Mouse (Mus musculus): ENCODE data around the gene Ttll12. TPM values are rescaled to one million over a fixed set of nuclear protein-coding genes. Genes with fewer than 3 reads are reported as not detected.

Ttll12 gene
- total and polyA plus RNA-seq, 3 experiments, result 21.9 to 40.0 (median 31.1) TPM

DNA sequence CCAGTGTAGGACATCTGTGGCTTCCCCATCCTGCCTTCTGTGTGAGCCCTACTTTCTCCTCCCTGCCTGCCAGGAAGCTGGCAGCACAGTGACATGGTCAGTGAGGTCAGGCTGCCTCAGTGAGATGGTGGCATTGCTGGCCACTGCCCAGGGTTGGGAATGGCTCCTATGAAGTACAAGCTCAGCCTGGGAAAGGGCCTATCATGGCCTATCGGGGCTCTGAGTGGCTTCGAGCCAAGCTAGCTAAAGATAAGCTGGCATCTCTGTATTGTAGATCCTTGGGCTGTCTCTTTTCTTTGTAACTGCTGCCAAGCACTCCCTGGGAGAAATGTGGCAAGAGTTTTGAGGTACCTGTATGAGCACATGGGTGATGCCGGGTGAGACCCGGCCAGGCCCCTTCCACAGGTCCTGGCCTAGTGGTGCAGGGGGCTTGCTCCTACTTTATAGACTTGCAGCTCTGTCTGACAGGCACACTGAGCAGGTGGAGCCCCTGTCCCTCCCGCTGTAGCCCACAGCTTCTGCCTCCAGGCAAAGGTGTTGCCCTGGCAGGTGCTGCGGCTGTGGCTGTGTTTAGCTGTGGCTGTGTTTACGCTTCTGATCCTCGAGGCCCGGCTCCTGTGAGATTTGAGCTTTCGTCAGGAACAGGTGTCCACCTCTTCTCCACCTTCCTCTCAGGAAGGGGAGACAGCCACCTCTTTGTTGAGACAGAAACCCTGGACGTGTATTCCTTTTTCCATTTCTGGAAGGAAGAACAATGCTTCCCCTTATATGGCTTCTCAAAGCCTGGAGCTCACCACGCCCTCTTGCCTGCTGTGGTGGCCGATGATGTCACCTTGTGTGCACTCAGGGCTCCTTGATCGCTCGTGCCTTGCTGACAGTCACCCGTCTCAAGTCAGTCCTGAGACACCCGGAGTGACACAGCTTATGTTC is 59.7 kb downstream of the Ttll12 start:
- no peak overlapping the region for H3K9ac ChIP-seq (ENCODE audit: insufficient read depth, low read depth)
- H3K79me2 ChIP-seq (replicated peaks; ENCODE audit: control insufficient read depth, extremely low read depth, insufficient read depth, poor library complexity, severe bottlenecking), result no peaks in the 10 kb centered on the region
- H3K4me1 ChIP-seq (ENCODE audit: control insufficient read depth in 1 of 2, insufficient read depth in 2 of 2), result peaks cover 15 to 36% of the 10 kb centered on the region in 2 experiments
- H3K4me3 ChIP-seq (replicated peaks in 1 of 3; ENCODE audit: low read depth in 2 of 3, low read length in 2 of 3, poor library complexity in 1 of 3), result no peak overlapping the region
- TF ChIP-seq BHLHE40 (IDR thresholded peaks at IDR 0.05; ENCODE audit: low read depth, low read length) (peak; percentile 71), KAT2A (IDR thresholded peaks at IDR 0.05; ENCODE audit: insufficient replicate concordance, low read length) (no peak)
- peak; percentile 33 for DNase-seq (ENCODE audit: extremely low read depth)
- in situ Hi-C loops (cut with MboI; ENCODE audit: low pct_ligation_motif_present, low pct_unique_long_range_greater_than_20kb, low sequenced_read_pairs) (no loop called here), dilution Hi-C loops (cut with MboI; ENCODE audit: extremely low pct_ligation_motif_present, extremely low pct_unique_long_range_greater_than_20kb, low sequenced_read_pairs) (no loop called here)
- peaks cover 5% of the 10 kb centered on the region for H3K9me3 ChIP-seq (replicated peaks; ENCODE audit: low read length)
- H3K27ac ChIP-seq (ENCODE audit: insufficient read depth, low read depth), result no peak overlapping the region
- 0 out of 2 replicates have a peak overlapping the region, but pooled peaks have one; percentile 39 for H3K4me2 ChIP-seq (ENCODE audit: insufficient read depth, low read depth, poor library complexity, severe bottlenecking)
- no peaks in the 10 kb centered on the region for H3K36me3 ChIP-seq (replicated peaks in 1 of 2; ENCODE audit: control insufficient read depth in 1 of 2, insufficient read depth in 1 of 2, low read length in 1 of 2)
- peaks cover 6% of the 10 kb centered on the region for H3K27me3 ChIP-seq (replicated peaks)

DNA sequence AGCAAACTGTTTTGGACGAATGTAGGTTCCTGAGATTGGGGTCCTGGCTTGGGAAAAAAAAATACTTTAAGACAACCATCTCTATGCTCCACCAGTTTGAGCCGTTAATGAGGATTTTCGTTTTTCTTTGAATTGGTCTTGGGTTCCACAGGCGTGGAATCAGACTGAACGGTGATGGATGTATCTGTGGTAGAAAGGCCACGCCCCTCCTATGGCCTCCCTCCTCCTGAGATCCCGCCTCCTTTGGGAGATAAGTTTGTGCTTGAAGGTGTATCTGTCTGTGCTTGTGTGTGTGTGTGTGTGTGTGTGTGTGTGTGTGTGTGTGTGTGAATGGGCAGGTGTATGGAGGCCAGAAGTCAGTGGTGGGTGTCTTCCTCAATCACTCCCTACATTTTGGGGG is 62.4 kb downstream of the Ttll12 start:
- DNase-seq (ENCODE audit: extremely low read depth), result no peak
- Histone ChIP-seq H3K4me1 (ENCODE audit: control insufficient read depth in 1 of 2, insufficient read depth in 2 of 2) (peaks cover 12 to 29% of the 10 kb centered on the region in 2 experiments), H3K4me2 (ENCODE audit: insufficient read depth, low read depth, poor library complexity, severe bottlenecking) (no peak overlapping the region), H3K79me2 (replicated peaks; ENCODE audit: control insufficient read depth, extremely low read depth, insufficient read depth, poor library complexity, severe bottlenecking) (no peaks in the 10 kb centered on the region), H3K4me3 (replicated peaks in 1 of 3; ENCODE audit: low read depth in 2 of 3, low read length in 2 of 3, poor library complexity in 1 of 3) (no peak overlapping the region), H3K27ac (ENCODE audit: insufficient read depth, low read depth) (no peak overlapping the region), H3K9me3 (replicated peaks; ENCODE audit: low read length) (peaks cover 5% of the 10 kb centered on the region), H3K27me3 (replicated peaks) (peaks cover 32% of the 10 kb centered on the region), H3K9ac (ENCODE audit: insufficient read depth, low read depth) (no peak overlapping the region), H3K36me3 (replicated peaks in 1 of 2; ENCODE audit: control insufficient read depth in 1 of 2, insufficient read depth in 1 of 2, low read length in 1 of 2) (no peaks in the 10 kb centered on the region)
- dilution Hi-C loops (cut with MboI; ENCODE audit: extremely low pct_ligation_motif_present, extremely low pct_unique_long_range_greater_than_20kb, low sequenced_read_pairs) (no loop called here), in situ Hi-C loops (cut with MboI; ENCODE audit: low pct_ligation_motif_present, low pct_unique_long_range_greater_than_20kb, low sequenced_read_pairs) (no loop called here)
- TF ChIP-seq JUND (conservative IDR thresholded peaks at IDR 0.05; ENCODE audit: low read depth, low read length) (no peak), TCF12 (IDR thresholded peaks at IDR 0.05; ENCODE audit: low read depth, low read length) (no peak), ZMIZ1 (IDR thresholded peaks at IDR 0.05; ENCODE audit: low read depth, low read length) (no peak), MXI1 (IDR thresholded peaks at IDR 0.05; ENCODE audit: low read depth, low read length) (no peak), HCFC1 (IDR thresholded peaks at IDR 0.05; ENCODE audit: low read depth, low read length) (no peak), CHD1 (IDR thresholded peaks at IDR 0.05; ENCODE audit: low read depth, low read length) (no peak), NELFE (IDR thresholded peaks at IDR 0.05; ENCODE audit: low read depth, low read length) (no peak), CHD2 (IDR thresholded peaks at IDR 0.05; ENCODE audit: low read length) (no peak), ETS1 (conservative IDR thresholded peaks at IDR 0.05; ENCODE audit: low read depth, low read length) (no peak)

- DNase-seq (ENCODE audit: extremely low read depth), result no peak
- peaks cover 12 to 29% of the 10 kb centered on the region in 2 experiments for H3K4me1 ChIP-seq (ENCODE audit: control insufficient read depth in 1 of 2, insufficient read depth in 2 of 2)
- no peaks in the 10 kb centered on the region for H3K79me2 ChIP-seq (replicated peaks; ENCODE audit: control insufficient read depth, extremely low read depth, insufficient read depth, poor library complexity, severe bottlenecking)
- no peaks in the 10 kb centered on the region for H3K36me3 ChIP-seq (replicated peaks in 1 of 2; ENCODE audit: control insufficient read depth in 1 of 2, insufficient read depth in 1 of 2, low read length in 1 of 2)
- H3K4me3 ChIP-seq (replicated peaks in 1 of 3; ENCODE audit: low read depth in 2 of 3, low read length in 2 of 3, poor library complexity in 1 of 3), result no peak overlapping the region
- H3K9ac ChIP-seq (ENCODE audit: insufficient read depth, low read depth), result no peak overlapping the region
- H3K27ac ChIP-seq (ENCODE audit: insufficient read depth, low read depth), result no peak overlapping the region
- dilution Hi-C loops (cut with MboI; ENCODE audit: extremely low pct_ligation_motif_present, extremely low pct_unique_long_range_greater_than_20kb, low sequenced_read_pairs), result no loop called here
- TF ChIP-seq UBTF (IDR thresholded peaks at IDR 0.05; ENCODE audit: low read depth, low read length) (no peak), CTCF (conservative IDR thresholded peaks at IDR 0.05 in 1 of 2, IDR thresholded peaks at IDR 0.05 in 1 of 2; ENCODE audit: low read depth in 2 of 2, low read length in 2 of 2) (peak; percentile 18 to 39; a peak in 2 of 4 replicates), ETS1 (conservative IDR thresholded peaks at IDR 0.05; ENCODE audit: low read depth, low read length) (no peak), RAD21 (IDR thresholded peaks at IDR 0.05; ENCODE audit: low read depth, low read length) (peak; percentile 7), BHLHE40 (IDR thresholded peaks at IDR 0.05; ENCODE audit: low read depth, low read length) (no peak), MYC (IDR thresholded peaks at IDR 0.05; ENCODE audit: low read depth, low read length) (no peak), CHD2 (IDR thresholded peaks at IDR 0.05; ENCODE audit: low read length) (no peak), KAT2A (IDR thresholded peaks at IDR 0.05; ENCODE audit: insufficient replicate concordance, low read length) (no peak), SIN3A (IDR thresholded peaks at IDR 0.05; ENCODE audit: low read length) (no peak), JUN (IDR thresholded peaks at IDR 0.05; ENCODE audit: insufficient read depth, low read depth, low read length) (no peak), RCOR1 (conservative IDR thresholded peaks at IDR 0.05; ENCODE audit: low read depth, low read length) (no peak), MEF2A (IDR thresholded peaks at IDR 0.05; ENCODE audit: borderline replicate concordance, low read depth, low read length) (no peak)
- in situ Hi-C loops (cut with MboI; ENCODE audit: low pct_ligation_motif_present, low pct_unique_long_range_greater_than_20kb, low sequenced_read_pairs), result no loop called here
- peaks cover 7% of the 10 kb centered on the region for H3K9me3 ChIP-seq (replicated peaks; ENCODE audit: low read length)
- peaks cover 38% of the 10 kb centered on the region for H3K27me3 ChIP-seq (replicated peaks)
- no peak overlapping the region for H3K4me2 ChIP-seq (ENCODE audit: insufficient read depth, low read depth, poor library complexity, severe bottlenecking)
These were observed 62.9 kb downstream of the Ttll12 start for GRCm38 (mm10) chr15:83531961-83532469.
